Mouse (Mus musculus): ENCODE results near the gene Polr3b.

GRCm38 (mm10) chr10:84768766-84769165 lies 146.7 kb downstream of the Polr3b start:
- TF ChIP-seq EP300 (IDR thresholded peaks at IDR 0.05; ENCODE audit: low read depth) (no peak), CTCF (IDR thresholded peaks at IDR 0.05; ENCODE audit: low read depth) (no peak)

Data from liver, postnatal 0 days (tissue).